Mouse (Mus musculus): ENCODE measurements at regions not wholly inside any gene's neighbourhood (a gene's known extent, or its start where the extent isn't known, plus 50 kb on each side); places are given as distances from the start of the nearest gene placed in this dataset.

- no peak for DNase-seq
These were observed 190.6 kb upstream of the Tapt1 start for GRCm38 (mm10) chr5:44416844-44417589.

GRCm38 (mm10) chr5:44414441-44414840 lies 188.0 kb upstream of the Tapt1 start:
- DNase-seq = peak; percentile 4

GRCm38 (mm10) chr5:44403300-44403699 lies 176.9 kb upstream of the Tapt1 start:
- DNase-seq = no peak

GRCm38 (mm10) chr5:44400573-44401332 lies 174.3 kb upstream of the Tapt1 start:
- DNase-seq = no peak

- no peak for DNase-seq
These were observed 160.9 kb upstream of the Tapt1 start for GRCm38 (mm10) chr5:44387237-44387810.

GRCm38 (mm10) chr5:44386176-44386575 lies 159.8 kb upstream of the Tapt1 start:
- DNase-seq = peak; percentile 57

GRCm38 (mm10) chr5:44383049-44383448 lies 156.6 kb upstream of the Tapt1 start:
- no peak for DNase-seq

GRCm38 (mm10) chr5:44370006-44370405 lies 143.6 kb upstream of the Tapt1 start:
- peak; percentile 13 for DNase-seq

GRCm38 (mm10) chr5:44352324-44352723 lies 125.9 kb upstream of the Tapt1 start:
- DNase-seq = no peak

GRCm38 (mm10) chr5:44341457-44342014 lies 115.1 kb upstream of the Tapt1 start:
- DNase-seq = no peak

- no peak for DNase-seq
These were observed 112.2 kb upstream of the Tapt1 start for GRCm38 (mm10) chr5:44338662-44339061.

GRCm38 (mm10) chr5:44335756-44336155 lies 109.3 kb upstream of the Tapt1 start:
- DNase-seq = no peak

GRCm38 (mm10) chr5:44319626-44320025 lies 93.2 kb upstream of the Tapt1 start:
- DNase-seq = no peak

- DNase-seq = peak; percentile 32
These were observed 80.5 kb upstream of the Tapt1 start for GRCm38 (mm10) chr5:44306769-44307557.

- peak; percentile 86 for DNase-seq
These were observed 77.7 kb upstream of the Tapt1 start for GRCm38 (mm10) chr5:44303886-44304855.

- DNase-seq = peak; percentile 84
These were observed 58.0 kb upstream of the Tapt1 start for GRCm38 (mm10) chr5:44284384-44284783.

Measured in embryo, embryonic 11 days (tissue).